Mouse (Mus musculus) layer of hippocampus, adult 8-10 months (tissue): ENCODE results near the gene Stx5a. TPM values are rescaled to one million over a fixed set of nuclear protein-coding genes. Genes with fewer than 3 reads are reported as not detected.
A peak's percentile ranks its signal among the peaks of the same experiment; 100 is the strongest.

Source experiments
- DNase-seq, 2 experiments: peaks; one replicate each; pipeline ENCODE4 v3.0.0; 2022; ENCODE audit warnings: low spot score in 2 of 2
- microRNA-seq, 2 experiments: library from miRNA; unstranded; fragments of <30 nt; microRNA quantifications; one replicate each; pipeline ENCODE4 v1.2.0; 2022
- total RNA-seq, 4 experiments: library from RNA; stranded (reverse); gene quantifications; 2 replicates each; pipeline ENCODE4 v1.2.4; 2022

The Stx5a gene
- total RNA-seq, 4 experiments from 2014 or later = 65.3 to 91.2 (median 76.1) TPM

GRCm38 (mm10) chr19:8798264-8798946, 57.2 kb downstream of the Stx5a start, which contains the start of gene Polr2g:
Polr2g (minus strand) TSS chr19:8798577.
- DNase-seq = peak; percentile 88 to 89

GRCm38 (mm10) chr19:8798947-8799315, 57.7 kb downstream of the Stx5a start:
- no peak for DNase-seq

- DNase-seq = peak; percentile 96 to 98
Observed at GRCm38 (mm10) chr19:8802130-8802821, 61.1 kb downstream of the Stx5a start, which contains the start of gene Zbtb3. Zbtb3 (plus strand) TSS chr19:8802555.

GRCm38 (mm10) chr19:8803204-8803780, 62.1 kb downstream of the Stx5a start:
- no peak for DNase-seq

- no peak for DNase-seq
Observed at GRCm38 (mm10) chr19:8803879-8804660, 62.9 kb downstream of the Stx5a start.

Small RNAs within 50 kb of the gene (microRNA-seq; reads per million reads assigned to microRNA genes)
- gene Mir6992 = 0 reads per million in 2 experiments

Other genes starting within 250 kb of the Stx5a start
- 10 to 100 TPM; 10.6 to 12.2 (median 11.5) TPM for gene Slc22a8, start 150.2 kb upstream of the Stx5a start, total RNA-seq
- 1 to 10 TPM; 3.5 to 4.4 (median 4.1) TPM for gene Slc22a6, start 123.4 kb upstream of the Stx5a start, total RNA-seq
- gene Chrm1, start 77.6 kb upstream of the Stx5a start, total RNA-seq = 100 to 1,000 TPM; 160 to 164 (median 161) TPM
- 100 to 1,000 TPM; 157 to 169 (median 162) TPM for gene Slc3a2, start 18.0 kb upstream of the Stx5a start, total RNA-seq
- 10 to 100 TPM; 44.0 to 45.3 (median 44.3) TPM for gene Wdr74, start 5.6 kb upstream of the Stx5a start, total RNA-seq
- 1 to 10 TPM in 3 of 4 experiments, not detected in 1; 2.0 to 3.3 (median 2.4) TPM for gene 1700092M07Rik, start 695 bp upstream of the Stx5a start, total RNA-seq
- gene Nxf1, start 15.7 kb downstream of the Stx5a start, total RNA-seq = 100 to 1,000 TPM in 2 of 4 experiments, 10 to 100 TPM in 2; 80.5 to 120 (median 102) TPM
- gene Tmem223, start 29.6 kb downstream of the Stx5a start, total RNA-seq = 10 to 100 TPM; 61.3 to 77.8 (median 72.8) TPM
- gene Tmem179b, start 33.1 kb downstream of the Stx5a start, total RNA-seq = 10 to 100 TPM; 10.1 to 17.5 (median 13.1) TPM
- gene Taf6l, start 45.0 kb downstream of the Stx5a start, total RNA-seq = 10 to 100 TPM; 14.7 to 20.1 (median 18.2) TPM
- gene Polr2g, start 57.2 kb downstream of the Stx5a start, total RNA-seq = 100 to 1,000 TPM; 101 to 122 (median 109) TPM
- 1 to 10 TPM; 5.2 to 7.9 (median 5.4) TPM for gene Zbtb3, start 61.1 kb downstream of the Stx5a start, total RNA-seq
- gene Ttc9c, start 77.9 kb downstream of the Stx5a start, total RNA-seq = 10 to 100 TPM; 36.4 to 45.1 (median 40.1) TPM
- 100 to 1,000 TPM; 113 to 126 (median 120) TPM for gene Hnrnpul2, start 78.6 kb downstream of the Stx5a start, total RNA-seq
- not detected for gene AC129217.1, start 88.4 kb downstream of the Stx5a start, total RNA-seq
- gene Bscl2, start 96.1 kb downstream of the Stx5a start, total RNA-seq = 100 to 1,000 TPM in 3 of 4 experiments, 10 to 100 TPM in 1; 98.1 to 115 (median 106) TPM
- 100 to 1,000 TPM; 125 to 148 (median 143) TPM for gene Gng3, start 97.8 kb downstream of the Stx5a start, total RNA-seq
- gene Lrrn4cl, start 109.4 kb downstream of the Stx5a start, total RNA-seq = under 1 TPM; 0.45 to 0.74 (median 0.55) TPM
- gene Ubxn1, start 130.1 kb downstream of the Stx5a start, total RNA-seq = 100 to 1,000 TPM in 2 of 4 experiments, 10 to 100 TPM in 2; 87.8 to 123 (median 106) TPM
- gene Uqcc3, start 139.5 kb downstream of the Stx5a start, total RNA-seq = 10 to 100 TPM; 23.4 to 37.2 (median 29.5) TPM
- 10 to 100 TPM in 1 of 4 experiments, 1 to 10 TPM in 3; 4.9 to 10.4 (median 6.0) TPM for gene Lbhd1, start 142.3 kb downstream of the Stx5a start, total RNA-seq
- not detected for gene Gm49403, start 142.5 kb downstream of the Stx5a start, total RNA-seq
- 10 to 100 TPM; 22.7 to 32.0 (median 26.5) TPM for gene 1810009A15Rik, start 147.4 kb downstream of the Stx5a start, total RNA-seq
- gene Gm49416, start 147.5 kb downstream of the Stx5a start, total RNA-seq = 1 to 10 TPM in 2 of 4 experiments, not detected in 2; 1.4 to 1.8 TPM
- gene Ints5, start 151.6 kb downstream of the Stx5a start, total RNA-seq = 10 to 100 TPM; 24.0 to 26.1 (median 24.4) TPM
- gene Ganab, start 156.7 kb downstream of the Stx5a start, total RNA-seq = 100 to 1,000 TPM; 109 to 125 (median 119) TPM
- 100 to 1,000 TPM; 161 to 167 (median 162) TPM for gene B3gat3, start 179.0 kb downstream of the Stx5a start, total RNA-seq
- gene Rom1, start 187.9 kb downstream of the Stx5a start, total RNA-seq = 1 to 10 TPM; 5.0 to 8.6 (median 6.4) TPM
- gene Eml3, start 188.1 kb downstream of the Stx5a start, total RNA-seq = 10 to 100 TPM; 14.1 to 17.4 (median 15.3) TPM
- 10 to 100 TPM; 53.7 to 66.5 (median 56.2) TPM for gene Mta2, start 200.5 kb downstream of the Stx5a start, total RNA-seq
- 10 to 100 TPM; 21.5 to 22.2 (median 21.9) TPM for gene Tut1, start 212.4 kb downstream of the Stx5a start, total RNA-seq
- gene Eef1g, start 225.6 kb downstream of the Stx5a start, total RNA-seq = 100 to 1,000 TPM; 223 to 248 (median 236) TPM
- gene Ahnak, start 247.9 kb downstream of the Stx5a start, total RNA-seq = 10 to 100 TPM; 27.0 to 32.2 (median 29.0) TPM